Mouse (Mus musculus): Measurements from ENCODE around the gene Fgfr1op2.
"Not testable (repeated sequence)": the region's sequence is repeated elsewhere in the genome, so short reads cannot be mapped to it uniquely, and the experiment has no call there.

The Fgfr1op2 gene

DNA sequence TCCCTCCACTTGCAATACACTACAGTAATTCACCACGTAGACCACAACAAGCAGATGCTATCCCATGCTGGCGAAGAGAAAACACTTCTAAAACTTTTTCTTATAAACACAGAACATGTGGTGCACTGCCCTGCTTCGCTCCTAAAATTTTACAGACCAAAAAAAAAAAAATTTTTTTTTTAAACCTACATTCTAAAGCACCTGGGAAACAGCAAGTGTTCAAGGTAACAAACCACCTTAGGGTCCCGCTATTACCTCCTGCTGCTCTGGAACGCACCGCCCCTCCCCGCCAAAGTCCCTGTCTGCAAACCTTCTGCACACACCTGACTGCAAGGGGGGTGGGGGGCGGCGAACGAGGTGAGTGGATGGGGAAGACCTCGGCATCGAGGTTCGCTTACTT lies at the start of gene Fgfr1op2:
Fgfr1op2 (plus strand) TSS at position 301 of the 400 bp plus-strand sequence.
- DNase-seq (ENCODE audit: low read depth, low spot score), result no peak

DNA sequence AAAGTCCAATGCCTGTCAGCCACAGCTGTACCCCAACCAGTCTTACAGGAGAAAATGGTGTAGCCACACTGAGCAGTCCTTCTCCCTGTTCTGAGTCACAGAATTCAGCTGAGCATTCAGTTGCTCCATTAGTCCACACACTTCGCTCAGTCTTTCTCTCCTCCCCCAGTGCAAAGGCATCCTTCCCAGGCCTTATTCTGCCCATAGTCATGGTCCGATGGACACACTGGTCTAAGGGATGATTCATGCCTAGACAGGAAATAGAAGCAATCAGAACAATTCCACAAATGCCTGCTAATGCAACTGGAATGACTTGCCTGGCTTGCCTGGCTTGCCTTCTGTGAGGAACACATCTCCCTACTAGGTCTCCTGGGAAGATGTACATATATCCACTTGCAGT lies 49.5 kb upstream of the Fgfr1op2 start:
- no peak for DNase-seq (ENCODE audit: low read depth, low spot score)

DNA sequence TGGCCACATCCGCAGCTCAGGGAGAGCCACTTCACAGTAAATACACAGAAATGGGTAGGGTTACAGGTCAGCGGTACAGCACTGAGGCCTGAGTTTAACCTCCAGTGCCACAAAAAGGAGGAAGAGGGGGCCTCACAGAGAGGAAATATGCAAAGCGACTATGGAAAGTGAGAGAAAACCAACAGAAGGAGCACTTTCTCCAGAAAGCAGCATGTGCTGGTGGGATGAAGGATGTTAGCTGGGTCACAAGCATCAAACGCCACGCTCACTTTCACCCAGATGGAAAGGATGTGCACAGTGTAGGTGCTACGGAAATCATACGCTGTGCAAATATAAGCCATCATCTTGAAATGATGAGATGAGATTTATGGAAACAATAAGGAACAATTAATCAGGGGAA lies 46.6 kb upstream of the Fgfr1op2 start:
- DNase-seq (ENCODE audit: low read depth, low spot score), result no peak

DNA sequence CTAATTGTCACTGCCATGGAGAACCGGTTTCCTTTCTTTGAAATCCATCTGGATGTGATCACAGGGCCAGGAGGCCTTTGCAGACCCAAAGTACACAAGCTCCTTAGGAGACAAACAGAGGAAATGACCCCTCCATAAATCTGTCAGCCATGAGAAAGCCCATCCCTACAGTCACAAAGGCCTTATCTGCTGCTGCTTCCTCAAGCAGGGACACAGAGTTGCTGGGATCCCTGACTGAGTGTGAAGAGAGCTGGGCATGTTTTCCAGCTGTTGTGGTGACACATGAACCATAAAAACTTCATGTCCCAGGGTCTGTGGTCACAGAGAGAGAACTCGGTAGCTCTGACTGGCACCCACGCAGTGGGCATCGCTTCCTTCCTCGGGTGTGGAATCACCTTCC lies 46.2 kb upstream of the Fgfr1op2 start:
- DNase-seq (ENCODE audit: low read depth, low spot score), result no peak

DNA sequence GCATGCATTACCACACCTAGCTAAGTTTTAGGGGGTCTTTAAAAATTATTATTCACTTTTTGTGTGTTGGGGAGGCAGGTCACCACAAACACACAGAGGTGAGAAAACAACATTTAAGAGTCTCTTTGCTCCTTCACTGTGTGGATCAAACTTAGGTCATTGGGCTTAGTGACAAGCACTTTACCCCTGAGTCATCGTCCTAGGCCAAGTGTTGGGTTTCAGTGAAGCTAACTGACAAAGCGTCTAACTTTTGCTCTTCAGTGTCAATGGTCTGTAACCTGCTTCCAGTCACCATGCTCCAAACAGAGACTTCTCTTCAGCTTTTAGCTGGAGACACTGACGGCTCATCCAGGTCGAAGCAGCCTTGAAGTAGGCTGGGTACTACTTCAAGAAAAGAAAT lies 43.9 kb upstream of the Fgfr1op2 start:
- no peak for DNase-seq (ENCODE audit: low read depth, low spot score)

DNA sequence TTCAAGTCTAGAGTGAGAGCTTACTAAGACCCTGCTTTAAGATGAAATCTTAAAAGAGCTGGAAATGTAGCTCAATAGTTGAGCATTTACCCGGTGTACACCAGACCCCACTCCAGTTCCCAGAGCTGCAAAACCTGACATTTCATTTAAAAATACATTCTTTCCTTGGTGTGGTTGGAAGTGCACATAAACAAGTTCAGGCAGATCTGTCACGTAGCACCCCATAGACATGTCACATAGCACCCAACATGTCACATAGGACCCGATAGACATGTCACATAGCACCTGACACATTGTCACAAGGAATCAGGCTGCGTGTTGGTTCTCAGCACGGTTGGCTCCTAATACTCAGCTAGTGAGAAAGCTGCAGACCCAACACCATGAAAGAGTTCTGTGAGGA lies 41.5 kb upstream of the Fgfr1op2 start:
- no peak for DNase-seq (ENCODE audit: low read depth, low spot score)

DNA sequence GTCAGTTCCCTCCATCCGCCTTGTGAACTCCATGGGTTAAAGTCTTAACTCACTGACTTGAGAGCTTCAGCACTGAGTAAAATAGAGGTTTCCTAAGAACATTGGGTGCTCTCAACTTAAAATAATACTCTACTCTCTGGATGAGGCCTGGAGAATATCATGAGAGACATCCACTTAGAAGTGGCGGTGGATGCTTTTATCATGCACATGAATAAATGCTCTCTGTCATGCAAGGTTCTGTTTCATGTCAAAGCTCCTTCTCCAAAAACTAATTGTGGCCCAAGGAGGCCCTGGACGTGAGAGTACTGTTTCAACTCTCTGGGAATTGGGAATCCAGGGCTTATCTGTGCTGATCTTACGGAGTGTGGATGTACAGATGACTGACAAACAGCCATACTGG lies 39.9 kb upstream of the Fgfr1op2 start:
- no peak for DNase-seq (ENCODE audit: low read depth, low spot score)

DNA sequence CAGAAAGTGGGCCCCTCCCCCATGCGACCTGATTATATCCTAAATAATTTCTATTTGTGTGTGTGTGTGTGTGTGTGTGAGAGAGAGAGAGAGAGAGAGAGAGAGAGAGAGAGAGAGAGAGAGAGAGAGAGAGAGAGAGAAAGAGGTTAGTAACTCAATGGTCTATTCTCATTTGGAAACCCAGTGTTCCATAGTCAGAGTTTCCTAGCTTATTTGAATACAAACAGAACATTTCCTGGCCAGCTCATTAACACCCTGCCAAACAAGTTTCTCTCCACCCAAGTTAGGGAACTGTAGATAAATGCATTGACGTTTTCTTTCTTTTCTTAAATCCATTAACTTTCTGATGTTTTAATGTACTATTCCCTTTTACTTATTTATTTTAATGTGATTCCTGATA lies 38.9 kb upstream of the Fgfr1op2 start:
- no peak for DNase-seq (ENCODE audit: low read depth, low spot score)

DNA sequence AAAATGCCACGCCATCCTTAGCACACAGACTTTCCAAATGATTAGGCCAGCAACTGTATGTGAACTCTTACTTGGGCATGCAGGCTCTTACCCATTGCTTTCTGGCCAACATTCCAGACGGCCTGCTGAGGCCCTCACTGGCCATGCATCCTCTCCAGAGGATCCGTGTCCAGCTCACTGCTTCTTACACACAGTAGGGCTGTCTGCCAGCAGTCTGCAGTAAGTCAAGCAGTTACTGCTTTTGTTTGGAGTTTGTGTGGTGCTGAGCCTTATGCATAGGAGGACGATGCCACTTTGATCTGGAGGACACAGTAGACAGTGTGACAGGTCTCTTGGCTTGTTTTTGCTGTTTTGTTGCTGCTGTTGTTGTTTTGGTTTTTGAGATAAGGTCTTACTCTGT lies 38.3 kb upstream of the Fgfr1op2 start:
- no peak for DNase-seq (ENCODE audit: low read depth, low spot score)

DNA sequence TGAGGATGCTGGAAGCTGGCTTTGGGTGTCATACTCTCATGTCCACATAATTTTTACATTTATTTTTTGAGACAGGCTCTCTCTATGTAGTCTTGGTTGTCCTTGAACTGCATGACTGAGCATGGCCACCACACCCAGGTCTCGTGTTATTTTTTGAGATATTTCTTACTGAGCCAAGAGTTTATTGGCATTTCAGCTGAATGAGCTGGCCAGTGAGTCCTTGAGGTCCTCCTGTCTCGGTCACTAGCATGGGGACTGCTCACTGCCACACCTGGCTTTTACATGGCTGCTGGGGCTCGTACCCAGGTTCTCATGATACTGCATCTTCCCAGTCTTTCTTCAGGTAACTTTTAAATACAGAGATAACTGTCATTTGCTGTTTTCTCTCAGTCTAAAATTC lies 36.6 kb upstream of the Fgfr1op2 start:
- no peak for DNase-seq (ENCODE audit: low read depth, low spot score)

DNA sequence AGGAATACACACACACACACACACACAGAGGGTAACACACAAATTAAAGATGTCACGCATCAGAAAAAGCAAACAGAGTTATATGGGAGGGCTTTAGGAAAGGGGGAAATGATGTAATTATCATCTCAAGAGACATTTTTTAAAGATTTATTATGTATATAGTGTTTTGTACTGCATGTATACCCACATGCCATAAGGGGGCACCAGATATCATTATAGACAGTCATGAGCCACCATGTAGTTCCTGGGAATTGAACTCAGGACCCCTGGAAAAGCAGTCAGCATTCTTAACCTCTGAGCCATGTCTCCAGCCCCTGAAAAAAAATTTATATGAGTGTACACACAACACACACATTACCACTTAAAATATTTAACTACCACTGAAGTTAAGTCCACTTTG lies 32.4 kb upstream of the Fgfr1op2 start:
- DNase-seq (ENCODE audit: low read depth, low spot score), result peak; percentile 30

DNA sequence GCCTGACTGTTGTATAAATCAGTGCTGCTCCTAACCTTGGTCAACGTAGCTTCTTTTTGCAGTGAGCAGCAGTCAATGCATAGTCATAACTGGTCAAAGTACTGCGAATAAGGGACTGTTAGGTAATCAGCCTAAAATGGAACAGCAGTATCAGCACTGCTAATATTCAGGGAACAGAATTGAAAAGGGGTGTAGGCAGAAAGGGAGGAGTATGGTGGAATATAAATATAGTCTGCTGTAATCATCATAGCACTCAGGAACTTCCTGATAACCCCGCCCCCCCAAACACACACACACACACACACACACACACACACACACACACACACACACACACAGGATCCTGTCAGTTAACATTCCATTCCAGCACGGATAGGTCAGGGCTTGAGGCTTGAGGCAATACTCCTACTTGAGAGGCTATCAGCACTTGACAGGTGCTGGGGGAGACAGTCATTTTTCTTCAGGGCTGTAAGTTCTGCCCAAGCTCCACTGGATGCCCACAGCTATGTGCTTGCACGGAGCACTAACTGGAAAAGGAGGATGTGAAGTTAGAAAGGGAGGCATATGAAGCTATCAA lies 31.6 kb upstream of the Fgfr1op2 start:
- DNase-seq (ENCODE audit: low read depth, low spot score), result no peak

DNA sequence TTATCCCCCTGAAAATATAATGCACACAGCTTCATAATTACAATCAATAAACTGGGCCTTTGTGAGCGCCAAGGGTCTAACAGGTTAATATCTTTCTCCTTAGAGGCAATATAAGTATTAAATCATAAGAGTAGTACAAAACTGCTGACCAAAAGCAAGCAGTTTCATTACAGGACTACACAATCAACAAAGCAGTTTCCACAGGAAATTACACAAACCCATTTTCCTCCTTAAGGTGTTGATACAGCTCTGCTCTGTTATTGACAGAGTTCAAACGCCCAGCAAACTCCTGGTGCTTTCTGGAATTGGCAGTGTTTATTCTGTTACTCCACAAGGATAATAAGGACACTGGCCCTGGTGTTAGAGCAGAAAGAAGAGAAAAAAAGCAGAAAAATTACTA lies 26.6 kb upstream of the Fgfr1op2 start:
- no peak for DNase-seq (ENCODE audit: low read depth, low spot score)

DNA sequence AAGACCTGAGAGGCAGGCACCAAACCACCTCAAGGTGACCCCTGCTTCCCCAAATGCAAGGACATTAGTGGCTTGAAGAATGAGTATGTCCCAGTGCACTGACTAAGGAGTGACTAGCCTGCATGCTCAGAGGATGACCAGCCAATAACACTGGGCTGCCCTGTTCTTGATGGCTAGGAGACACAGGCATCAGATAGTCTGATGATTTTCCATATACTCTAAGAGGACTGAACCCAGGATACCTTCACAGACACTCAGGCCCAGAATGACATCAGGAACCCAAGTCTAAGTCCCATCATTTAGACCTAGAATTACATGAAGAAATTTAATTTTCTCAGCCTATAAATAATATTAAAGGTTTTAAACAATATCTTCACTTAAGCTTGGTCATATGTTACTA lies 25.7 kb upstream of the Fgfr1op2 start:
- no peak for DNase-seq (ENCODE audit: low read depth, low spot score)

DNA sequence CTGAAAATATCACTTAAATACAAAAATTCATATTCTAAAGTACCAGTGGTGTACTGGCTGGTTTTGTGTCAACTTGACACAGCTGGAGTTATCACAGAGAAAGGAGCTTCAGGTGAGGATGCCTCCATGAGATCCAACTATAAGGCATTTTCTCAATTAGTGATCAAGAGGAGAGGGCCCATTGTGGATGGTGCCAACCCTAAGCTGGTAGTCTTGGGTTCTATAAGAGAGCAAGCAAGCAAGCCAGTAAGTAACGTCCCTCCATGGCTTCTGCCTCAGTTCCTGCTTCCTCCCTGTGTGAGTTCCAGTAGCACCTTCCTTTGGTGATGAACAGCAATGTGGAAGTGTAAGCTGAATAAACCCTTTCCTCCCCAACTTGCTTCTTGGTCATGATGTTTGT lies 14.5 kb upstream of the Fgfr1op2 start:
- DNase-seq (ENCODE audit: low read depth, low spot score), result not testable (repeated sequence)

DNA sequence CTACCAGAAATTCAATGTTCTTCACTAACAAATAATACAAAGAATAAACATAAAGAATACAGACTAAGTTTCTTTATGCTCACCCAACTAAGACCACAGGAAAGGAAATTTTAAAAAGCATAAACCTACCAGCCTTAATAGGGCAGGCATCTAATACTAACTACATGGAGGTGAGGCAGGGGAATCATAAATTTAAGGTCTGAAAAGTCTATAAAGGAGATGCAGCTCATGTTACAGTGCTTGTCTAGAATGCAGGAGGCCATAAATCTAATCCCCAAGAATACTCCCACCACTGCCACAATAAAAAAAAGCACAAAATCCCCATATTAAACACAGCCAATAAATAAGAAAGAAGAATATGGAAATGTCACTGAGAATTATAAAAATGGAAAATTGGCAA lies 4.9 kb upstream of the Fgfr1op2 start:
- DNase-seq (ENCODE audit: low read depth, low spot score), result no peak

DNA sequence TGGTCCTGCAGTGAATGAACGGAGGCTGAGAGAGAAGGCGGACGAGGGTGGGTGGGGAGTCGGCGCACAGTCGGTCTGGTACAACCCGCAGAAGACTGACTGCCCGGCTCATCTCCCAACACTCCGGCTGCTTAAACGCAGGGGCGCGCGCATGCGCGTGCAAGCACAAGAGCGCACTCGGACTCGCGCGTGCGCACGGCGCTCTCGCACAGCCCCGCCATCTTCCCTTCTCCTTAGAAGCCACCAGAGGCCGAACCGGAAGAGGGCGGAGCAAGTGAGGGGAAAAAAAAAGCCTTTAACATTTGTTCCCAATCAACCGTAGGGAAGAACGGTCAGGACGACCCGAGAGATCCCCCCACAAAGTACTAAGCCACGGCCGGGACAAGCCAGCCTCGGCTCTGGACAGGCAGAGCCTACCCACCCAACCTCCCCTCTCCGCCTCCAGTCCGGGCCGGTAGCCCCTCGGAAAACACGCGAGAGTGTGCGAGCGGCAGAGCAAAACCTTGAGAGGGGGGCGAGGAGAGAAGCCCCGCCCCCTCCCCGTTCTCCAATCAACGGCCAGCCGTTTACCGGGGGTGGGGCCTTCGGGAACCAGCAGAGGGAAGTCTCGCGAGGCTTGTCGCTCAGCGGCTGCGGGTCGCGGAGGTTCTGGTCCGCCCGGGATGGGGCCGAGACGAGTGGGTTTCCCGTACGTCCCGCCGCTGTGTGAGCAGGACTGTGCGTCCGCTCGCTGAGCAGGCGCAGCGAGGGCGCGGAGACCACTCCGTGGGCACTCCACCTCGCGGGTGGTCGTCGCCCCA lies 507 bp downstream of the Fgfr1op2 start, which contains the start of gene Ints13:
Ints13 (minus strand) TSS at position 526 of the 800 bp plus-strand sequence.
- peak; percentile 100 for DNase-seq (ENCODE audit: low read depth, low spot score)

DNA sequence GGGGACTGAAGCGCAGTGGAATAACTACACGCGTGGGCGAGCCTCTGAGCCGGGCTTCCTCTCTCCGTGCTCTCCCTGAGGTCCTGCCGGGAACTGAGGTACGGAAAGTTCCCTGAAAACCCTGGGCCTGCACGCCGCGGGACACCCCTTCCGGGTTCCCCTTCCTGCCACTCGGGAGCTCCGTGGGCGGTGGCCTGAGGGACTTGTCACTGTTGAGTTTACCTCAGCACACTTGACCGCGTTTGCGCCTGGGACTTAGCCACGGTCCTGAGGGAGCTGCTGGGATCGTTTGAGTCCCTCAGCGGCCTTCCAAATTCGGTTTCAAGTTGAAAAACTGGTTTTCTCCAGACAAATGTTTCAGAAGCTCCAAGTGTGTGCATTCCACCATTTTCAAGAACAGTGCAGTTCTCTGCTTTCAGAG lies 1.1 kb downstream of the Fgfr1op2 start:
- peak; percentile 62 for DNase-seq (ENCODE audit: low read depth, low spot score)

DNA sequence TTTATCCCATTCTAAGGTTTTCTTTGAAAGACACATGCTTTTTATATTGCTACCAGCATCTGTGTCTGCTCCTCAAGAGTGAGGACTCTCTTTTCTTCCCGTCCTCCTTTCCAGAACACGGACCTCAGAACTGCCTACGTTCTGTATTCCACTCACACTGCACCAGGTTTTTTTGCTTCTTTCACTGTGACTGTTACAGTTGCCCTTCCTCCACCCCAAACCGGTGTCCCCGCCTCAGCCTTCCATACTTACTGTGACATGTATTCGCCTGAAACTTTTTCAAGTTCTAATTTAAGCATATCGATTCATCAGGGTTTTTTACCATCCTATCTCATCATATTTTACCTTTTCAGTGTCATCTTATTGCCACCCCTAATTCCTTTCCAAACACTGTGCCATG lies 1.6 kb downstream of the Fgfr1op2 start:
- peak; percentile 68 for DNase-seq (ENCODE audit: low read depth, low spot score)

DNA sequence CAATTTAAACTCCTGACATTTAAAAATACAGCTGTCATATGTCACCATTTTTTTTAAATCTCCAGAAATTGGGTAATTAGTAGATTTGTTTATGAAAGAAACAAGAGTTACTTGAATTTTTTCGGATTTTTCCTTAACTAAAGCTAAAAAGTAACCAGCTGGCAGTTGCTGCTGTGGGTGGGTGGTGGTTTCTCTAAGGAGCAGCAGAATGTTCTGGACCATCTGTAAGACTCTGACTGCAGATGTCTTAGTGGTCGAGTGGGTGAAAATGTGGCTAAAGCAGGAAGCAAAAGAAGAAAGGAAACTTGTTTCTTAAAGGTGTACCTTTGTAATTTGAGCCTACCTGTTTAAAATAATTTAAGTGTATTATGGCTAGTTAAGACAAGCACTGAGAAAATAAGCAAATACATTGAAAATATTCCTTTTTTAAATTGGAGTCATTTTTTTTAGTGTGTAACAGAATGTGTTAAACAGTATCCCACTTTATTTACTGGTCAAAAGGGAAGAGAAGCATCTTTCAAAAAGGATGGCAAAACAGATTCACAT lies 3.5 kb downstream of the Fgfr1op2 start:
- peak; percentile 53 for DNase-seq (ENCODE audit: low read depth, low spot score)

DNA sequence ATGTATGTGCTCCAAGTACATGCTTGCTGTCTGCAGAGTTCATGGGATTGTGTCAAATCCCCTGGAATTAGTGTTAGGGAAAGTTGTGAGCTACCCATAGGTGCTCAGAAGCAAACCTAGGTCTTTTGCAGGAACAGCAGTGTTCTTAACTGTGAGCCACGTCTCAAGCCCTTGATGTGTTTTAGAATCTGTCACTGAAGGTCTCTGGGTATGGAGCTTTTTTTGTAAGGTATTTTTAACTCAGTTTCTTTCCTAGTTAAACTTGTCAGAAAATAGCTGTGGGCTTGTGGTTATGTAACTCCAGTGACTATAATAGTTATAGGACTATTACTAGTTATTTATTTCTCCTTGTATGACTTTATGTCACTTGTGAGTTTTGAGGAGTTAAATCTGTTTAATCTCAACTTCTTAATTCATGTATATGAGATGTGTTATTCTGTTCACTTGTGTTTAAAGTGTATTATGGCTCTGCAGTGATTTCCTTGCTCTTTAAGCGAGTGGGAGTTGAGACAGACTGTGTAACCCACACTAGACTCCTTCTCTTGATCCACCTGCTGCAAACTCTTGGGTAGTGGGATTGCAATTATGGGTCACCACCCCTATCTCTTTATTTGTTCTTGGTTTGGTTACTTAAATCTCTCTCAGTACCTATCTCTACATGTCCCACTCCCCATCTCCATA lies 6.5 kb downstream of the Fgfr1op2 start:
- no peak for DNase-seq (ENCODE audit: low read depth, low spot score)

DNA sequence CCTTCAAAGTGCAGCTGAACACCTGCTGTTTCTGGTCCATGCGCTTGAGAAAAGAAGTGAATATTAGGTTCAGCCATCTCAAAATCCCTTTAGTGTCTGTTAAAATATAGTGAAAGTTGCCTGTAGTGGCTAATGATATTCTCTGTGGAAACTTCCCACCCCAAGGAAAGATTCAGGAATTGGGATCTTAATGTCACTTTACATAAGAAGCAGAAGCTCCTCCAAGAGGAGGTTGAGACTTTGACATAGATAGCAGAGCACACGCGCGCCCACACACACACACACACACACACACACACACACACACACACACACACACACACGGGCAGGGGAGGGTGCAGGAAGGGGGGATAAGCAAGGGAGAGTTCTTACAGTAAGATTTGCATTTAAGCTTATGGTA lies 8.1 kb downstream of the Fgfr1op2 start:
- peak; percentile 14 for DNase-seq (ENCODE audit: low read depth, low spot score)

DNA sequence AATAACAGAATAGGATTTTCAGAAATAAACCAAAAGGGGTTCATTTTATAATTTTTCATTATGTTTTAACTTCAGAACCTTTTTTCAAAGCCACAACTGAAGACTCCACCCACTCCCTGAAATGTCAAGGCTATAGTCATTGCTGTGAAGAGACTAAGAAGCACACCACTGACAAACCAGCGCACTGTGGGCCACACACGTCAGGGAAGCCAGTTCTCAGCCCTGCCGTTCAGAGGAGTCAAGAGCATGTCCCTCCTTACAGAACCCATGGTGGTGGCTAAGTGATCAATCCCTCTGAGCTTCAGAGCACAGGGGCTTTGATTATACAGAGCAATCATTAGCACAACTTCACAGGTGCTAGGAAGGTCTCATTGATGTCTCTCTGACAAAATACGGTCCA lies 25.6 kb downstream of the Fgfr1op2 start:
- no peak for DNase-seq (ENCODE audit: low read depth, low spot score)
